Mouse (Mus musculus) lung, embryonic 15.5 days (tissue): ENCODE results near the gene Dtx2. TPM values are rescaled to one million over a fixed set of nuclear protein-coding genes. Genes with fewer than 3 reads are reported as not detected.
"Not testable (repeated sequence)": the region's sequence is repeated elsewhere in the genome, so short reads cannot be mapped to it uniquely, and the experiment has no call there.

Experiments
- ATAC-seq: fragments of 200-750 bp; cut with Nextera tagmentation; 2 replicates; pipeline ENCODE4 v1.8.0; 2017; ENCODE audit warnings: moderate number of reproducible peaks, borderline replicate concordance; ENCODE audit not compliant: low FRiP score, low TSS enrichment; ENCODE audit errors: extremely low read depth
- H3K27ac ChIP-seq: fragments of 300-500 bp; sonication (generic); 2 replicates; pipeline ENCODE4 v1.5.1; 2015; ENCODE audit warnings: moderate library complexity, mild to moderate bottlenecking, inconsistent platforms
- H3K27me3 ChIP-seq: fragments of 300-500 bp; sonication (generic); 2 replicates; pipeline ENCODE4 v1.6.1; 2015; ENCODE audit warnings: inconsistent platforms
- H3K36me3 ChIP-seq: fragments of 300-500 bp; sonication (generic); 2 replicates; pipeline ENCODE4 v1.6.1; 2015; ENCODE audit warnings: inconsistent platforms
- H3K4me1 ChIP-seq: fragments of 300-500 bp; sonication (generic); 2 replicates; pipeline ENCODE4 v1.6.1; 2015; ENCODE audit warnings: inconsistent platforms
- H3K4me2 ChIP-seq: fragments of 300-500 bp; sonication (generic); 2 replicates; pipeline ENCODE4 v1.6.1; 2015; ENCODE audit warnings: inconsistent platforms, mild to moderate bottlenecking, moderate library complexity
- H3K4me3 ChIP-seq: fragments of 300-500 bp; sonication (generic); 2 replicates; pipeline ENCODE4 v1.5.1; 2015; ENCODE audit warnings: mild to moderate bottlenecking, inconsistent platforms
- H3K9ac ChIP-seq: fragments of 300-500 bp; sonication (generic); 2 replicates; pipeline ENCODE4 v1.6.1; 2015; ENCODE audit warnings: inconsistent platforms
- H3K9me3 ChIP-seq: fragments of 300-500 bp; sonication (generic); 2 replicates; pipeline ENCODE4 v1.6.1; 2016; ENCODE audit warnings: inconsistent platforms
- WGBS: fragments of 180-500 bp; shearing (Covaris S2); methylation state at CpG from one replicate; pipeline ENCODE4 v1.1.7; 2015; 5-methylcytosine and 5-hydroxymethylcytosine counted together
- polyA plus RNA-seq: library from polyadenylated mRNA; unstranded; fragments of >200 nt; fragmentation: Nextera tagmentation; extraction: Ambion mirVana; gene quantifications from 2 replicates; pipeline ENCODE4 v1.2.1, GENCODE M21; 2015

The Dtx2 gene
- polyA plus RNA-seq, 1 experiment from 2014 or later, result 23.8 TPM

DNA sequence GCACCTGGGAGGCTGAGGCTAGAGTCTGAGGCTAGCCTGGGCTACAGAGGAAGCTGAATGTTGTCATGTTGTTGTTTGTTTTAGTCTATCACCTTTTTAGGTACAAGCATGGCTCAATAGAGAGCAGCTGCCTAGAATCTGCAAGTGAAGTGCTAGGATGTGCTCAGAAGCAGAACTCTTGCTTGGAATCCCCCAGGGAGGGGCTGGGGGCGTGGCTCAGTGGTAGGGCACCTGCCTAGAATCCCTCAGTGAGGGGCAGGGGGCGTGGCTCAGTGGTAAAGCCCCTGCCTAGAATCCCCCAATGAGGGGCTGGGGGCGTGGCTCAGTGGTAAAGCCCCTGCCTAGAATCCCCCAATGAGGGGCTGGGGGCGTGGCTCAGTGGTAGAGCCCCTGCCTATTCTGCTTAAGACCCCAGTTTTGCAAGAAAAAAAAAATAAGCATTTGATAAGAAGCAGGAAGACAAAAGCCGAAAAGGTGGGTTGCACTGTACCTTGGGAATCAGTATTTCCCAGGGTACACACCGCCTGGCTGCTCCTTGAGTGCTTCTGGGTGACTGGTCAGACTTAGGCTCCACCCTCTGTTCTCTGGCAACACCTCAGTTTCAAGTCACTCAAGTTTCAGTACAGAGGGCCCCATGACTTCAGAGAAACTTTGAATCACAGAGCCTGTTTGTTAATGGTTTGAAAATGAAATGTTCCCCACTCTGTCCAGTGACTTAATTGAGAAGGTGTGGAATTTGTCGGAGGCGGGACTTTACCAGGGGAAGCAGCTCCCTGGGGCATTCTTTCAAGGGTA, 58.5 kb downstream of the Dtx2 start:
- Histone ChIP-seq H3K4me2 (no peak overlapping the region), H3K4me1 (peaks cover 13% of the 10 kb centered on the region), H3K36me3 (no peaks in the 10 kb centered on the region), H3K9ac (no peak overlapping the region), H3K27ac (peak overlapping the region; percentile 61), H3K4me3 (no peak overlapping the region), H3K9me3 (no peaks in the 10 kb centered on the region), H3K27me3 (no peaks in the 10 kb centered on the region)
- WGBS, result 78% methylated on average over 8 of the region's 8 CpGs
- no peak for ATAC-seq

DNA sequence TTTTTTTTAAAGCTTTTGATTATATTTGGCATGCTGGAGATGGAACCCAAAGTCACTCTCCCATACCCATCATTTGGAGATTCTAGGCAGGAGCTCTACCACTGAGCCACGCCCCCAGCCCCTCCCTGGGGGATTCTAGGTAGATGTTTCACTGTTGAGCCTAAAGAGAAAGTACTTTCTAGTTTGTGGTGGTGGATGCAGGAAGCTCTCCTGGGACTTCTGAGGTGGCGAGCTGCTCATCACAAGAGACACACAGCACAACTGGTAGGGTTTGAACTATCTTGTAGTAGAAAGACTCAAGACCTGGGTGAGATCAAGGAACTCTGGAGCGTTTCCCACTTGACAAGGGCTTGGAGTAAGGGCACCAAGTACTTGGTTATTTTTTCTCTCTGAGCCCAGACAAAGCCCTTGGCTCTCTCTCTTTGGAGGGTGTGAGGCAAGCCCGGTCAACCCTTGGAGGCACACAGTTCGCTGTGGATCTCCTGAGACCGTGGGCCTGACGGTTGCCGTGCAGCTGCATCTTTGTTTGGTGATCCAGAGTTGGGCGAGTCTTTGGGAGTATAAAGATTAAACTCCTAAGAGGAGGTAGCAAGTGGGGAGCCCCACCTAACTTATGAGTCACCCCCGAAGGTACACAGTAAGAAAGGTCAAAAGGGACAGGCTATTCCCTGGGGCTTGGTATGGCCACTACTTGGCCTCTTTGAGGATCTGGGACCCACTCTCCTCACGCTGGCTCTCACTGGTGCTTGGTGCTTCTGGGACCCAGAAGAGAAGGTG, 59.9 kb downstream of the Dtx2 start, which contains the start of gene Upk3bl:
Gene Upk3bl (plus strand): TSS at position 192 of the 777 bp plus-strand sequence.
- WGBS, result 81% methylated on average over 11 of the region's 11 CpGs
- peak within 1 kb of the TSS; percentile 61 for H3K27ac ChIP-seq
- H3K4me3 ChIP-seq, result no peak within 1 kb of the TSS
- H3K9ac ChIP-seq, result no peak within 1 kb of the TSS
- H3K9me3 ChIP-seq, result no peaks in the 10 kb centered on the region
- peaks cover 13% of the 10 kb centered on the region for H3K4me1 ChIP-seq
- H3K36me3 ChIP-seq, result no peaks in the 10 kb centered on the region
- no peak within 1 kb of the TSS for H3K4me2 ChIP-seq
- no peak for ATAC-seq
- no peaks in the 10 kb centered on the region; the same call in 1 of the 2 replicates for H3K27me3 ChIP-seq

DNA sequence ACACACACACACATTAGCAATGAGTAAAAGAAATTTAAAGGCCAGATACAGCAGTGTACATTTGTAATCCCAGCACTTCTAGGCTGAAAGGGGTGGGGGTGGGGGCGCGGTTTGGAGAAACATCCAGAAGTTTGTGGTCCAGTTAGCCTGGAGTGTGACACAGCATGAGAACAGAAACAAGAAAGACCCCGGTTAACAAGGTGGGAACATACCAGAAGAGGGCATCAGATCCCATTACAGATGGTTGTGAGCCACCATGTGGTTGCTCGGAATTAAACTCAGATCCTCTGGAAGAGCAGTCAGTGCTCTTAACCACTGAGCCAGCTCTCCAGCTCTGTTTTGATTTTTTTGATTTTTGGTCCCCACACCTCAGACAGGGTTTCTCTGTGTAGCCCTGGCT, 61.5 kb downstream of the Dtx2 start:
- WGBS, result 27% methylated on average over 4 of the region's 4 CpGs
- H3K27me3 ChIP-seq, result no peaks in the 10 kb centered on the region; the same call in 1 of the 2 replicates
- no peaks in the 10 kb centered on the region for H3K9me3 ChIP-seq
- H3K4me3 ChIP-seq, result no peak overlapping the region
- no peak overlapping the region for H3K4me2 ChIP-seq
- no peaks in the 10 kb centered on the region for H3K36me3 ChIP-seq
- H3K27ac ChIP-seq, result no peak overlapping the region
- peaks cover 12% of the 10 kb centered on the region for H3K4me1 ChIP-seq
- ATAC-seq, result no peak
- no peak overlapping the region for H3K9ac ChIP-seq

DNA sequence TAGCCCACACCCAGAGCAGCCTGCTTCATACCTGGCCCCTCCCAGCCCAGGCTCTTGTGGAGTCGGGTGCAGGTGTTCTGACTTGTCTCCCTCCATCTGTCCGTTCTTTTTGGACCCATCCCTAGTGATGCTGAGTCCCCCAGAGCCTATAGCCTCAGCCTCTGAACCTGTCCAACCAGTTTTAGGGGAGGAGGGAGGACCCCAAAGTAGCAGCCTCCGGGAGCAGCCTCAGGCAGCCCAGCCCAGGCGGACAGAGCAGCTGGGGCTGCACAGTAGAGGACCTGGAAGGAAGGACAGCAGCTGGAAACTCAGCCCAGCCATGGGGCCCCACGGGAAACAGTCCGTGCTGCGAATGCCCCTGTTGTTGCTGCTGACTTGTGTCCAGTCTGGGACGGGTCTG, 62.5 kb downstream of the Dtx2 start:
- no peak for ATAC-seq
- Histone ChIP-seq H3K4me2 (no peak overlapping the region), H3K27me3 (peaks cover 4% of the 10 kb centered on the region; the same call in 1 of the 2 replicates), H3K9ac (no peak overlapping the region), H3K4me3 (no peak overlapping the region), H3K4me1 (peaks cover 2% of the 10 kb centered on the region), H3K27ac (no peak overlapping the region), H3K9me3 (no peaks in the 10 kb centered on the region), H3K36me3 (no peaks in the 10 kb centered on the region)
- 15% methylated on average over 8 of the region's 8 CpGs for WGBS

DNA sequence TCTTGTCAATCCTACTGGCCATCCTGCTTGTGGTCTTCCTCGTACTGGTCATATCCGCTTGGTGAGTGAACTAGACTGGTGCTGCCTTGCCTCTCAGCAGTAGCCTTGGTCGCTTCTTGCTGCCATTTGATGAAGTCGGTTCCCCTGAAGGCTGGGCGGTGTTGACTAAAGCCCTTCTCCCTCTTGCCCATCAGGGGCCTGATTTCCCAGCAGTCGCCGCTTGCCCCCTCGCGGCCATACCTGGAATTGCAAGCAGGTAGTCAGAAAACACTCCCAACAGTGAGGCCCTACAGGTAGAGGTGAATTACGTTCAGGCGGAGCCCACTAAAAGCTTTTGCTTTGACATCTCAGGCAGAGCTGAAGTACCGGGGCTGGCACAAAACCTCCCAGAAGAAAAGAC, 67.0 kb downstream of the Dtx2 start:
- WGBS, result 12% methylated on average over 12 of the region's 12 CpGs
- Histone ChIP-seq H3K4me1 (no peaks in the 10 kb centered on the region), H3K27ac (no peak overlapping the region), H3K36me3 (no peaks in the 10 kb centered on the region), H3K4me3 (no peak overlapping the region), H3K9me3 (no peaks in the 10 kb centered on the region), H3K9ac (no peak overlapping the region), H3K4me2 (no peak overlapping the region), H3K27me3 (peaks cover 4% of the 10 kb centered on the region; the same call in 1 of the 2 replicates)
- 0 out of 2 replicates have a peak, but pooled peaks have one; percentile 10 for ATAC-seq

DNA sequence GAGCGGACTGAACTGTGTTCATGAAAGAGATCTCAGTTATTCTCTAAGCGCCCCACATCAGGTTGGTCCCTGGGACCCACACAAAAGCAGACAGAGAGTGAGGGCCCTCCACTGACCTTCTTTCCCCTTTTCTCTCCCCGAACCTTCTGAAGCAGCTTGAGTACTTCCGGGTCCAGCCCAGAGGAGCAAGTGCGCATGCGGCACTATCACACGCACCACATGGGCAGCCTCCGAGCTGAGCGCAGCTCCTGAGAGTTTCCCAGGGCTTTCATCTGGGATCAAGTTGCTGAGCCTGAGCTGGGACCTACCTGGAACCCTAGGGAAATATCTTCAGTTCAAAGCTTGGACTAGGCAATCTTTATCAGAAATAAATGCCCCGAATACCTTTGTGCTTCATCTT, 69.3 kb downstream of the Dtx2 start:
- Histone ChIP-seq H3K4me1 (0 out of 2 replicates have a peak, but pooled peaks cover 2% of the 10 kb centered on the region), H3K4me2 (no peak overlapping the region), H3K27ac (no peak overlapping the region), H3K4me3 (no peak overlapping the region), H3K27me3 (peaks cover 4% of the 10 kb centered on the region; the same call in 1 of the 2 replicates), H3K9me3 (no peaks in the 10 kb centered on the region), H3K9ac (no peak overlapping the region), H3K36me3 (no peaks in the 10 kb centered on the region)
- 85% methylated on average over 10 of the region's 10 CpGs for WGBS
- ATAC-seq, result no peak

DNA sequence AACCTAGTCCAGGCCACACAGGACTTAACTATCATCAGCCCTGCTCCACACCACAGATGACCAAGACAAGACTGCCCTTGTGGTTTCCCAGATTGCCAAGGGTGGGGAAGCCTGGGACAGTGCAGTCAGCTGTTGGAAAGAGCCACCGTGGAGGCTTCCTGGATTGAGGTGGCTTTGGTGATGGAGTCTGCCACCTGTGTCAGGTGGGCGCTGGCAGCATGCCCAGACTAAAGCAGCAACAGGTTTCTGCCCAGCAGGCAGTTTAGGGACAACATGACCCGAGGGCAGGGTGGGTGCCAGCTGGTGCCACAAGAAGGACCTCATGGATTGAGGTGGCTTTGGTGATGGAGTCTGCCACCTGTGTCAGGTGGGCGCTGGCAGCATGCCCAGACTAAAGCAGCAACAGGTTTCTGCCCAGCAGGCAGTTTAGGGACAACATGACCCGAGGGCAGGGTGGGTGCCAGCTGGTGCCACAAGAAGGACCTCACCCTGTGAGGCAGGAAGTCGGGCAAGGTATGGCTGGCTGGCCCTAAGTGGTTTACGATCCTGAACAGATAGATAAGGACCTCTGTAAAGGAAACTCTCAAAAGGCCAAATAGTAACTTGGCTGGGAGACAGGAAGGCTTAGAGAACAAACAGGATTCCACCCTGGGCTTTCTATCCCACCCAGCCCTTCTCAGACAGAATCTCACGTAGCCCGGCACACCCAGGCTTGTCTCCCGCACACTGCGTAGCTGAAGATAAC, 72.0 kb downstream of the Dtx2 start:
- 50% methylated on average over 11 of the region's 11 CpGs for WGBS
- H3K9ac ChIP-seq, ATAC-seq: not testable (repeated sequence)

DNA sequence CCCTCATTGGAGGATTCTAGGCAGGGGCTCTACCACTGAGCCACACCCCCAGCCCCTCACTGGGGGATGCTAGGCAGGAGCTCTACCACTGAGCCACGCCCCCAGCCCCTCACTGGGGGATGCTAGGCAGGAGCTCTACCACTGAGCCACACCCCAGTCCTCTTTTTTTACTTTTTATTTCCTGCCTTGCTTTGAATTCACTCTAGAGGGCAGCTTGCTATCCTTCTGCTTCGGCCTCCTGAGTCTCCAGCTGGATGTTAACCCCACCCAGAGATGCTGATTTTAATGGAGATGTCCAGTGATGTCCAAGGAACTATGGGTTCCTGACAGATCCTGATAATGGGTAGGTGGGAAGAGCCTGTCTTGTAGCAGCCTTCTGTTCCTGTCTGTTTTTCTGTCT, 74.8 kb downstream of the Dtx2 start:
- Histone ChIP-seq H3K4me1 (0 out of 2 replicates have a peak, but pooled peaks cover 2% of the 10 kb centered on the region), H3K9ac (no peak overlapping the region), H3K27ac (no peak overlapping the region), H3K9me3 (no peaks in the 10 kb centered on the region), H3K36me3 (no peaks in the 10 kb centered on the region), H3K4me2 (no peak overlapping the region), H3K27me3 (no peaks in the 10 kb centered on the region), H3K4me3 (no peak overlapping the region)
- no peak for ATAC-seq
- 68% methylated on average over 2 of the region's 2 CpGs for WGBS

More for the DNA sequence above, 72.0 kb downstream of the Dtx2 start:
- not testable (repeated sequence) for H3K27me3 ChIP-seq, H3K36me3 ChIP-seq, H3K4me2 ChIP-seq, H3K4me3 ChIP-seq, H3K27ac ChIP-seq, H3K4me1 ChIP-seq, H3K9me3 ChIP-seq

DNA sequence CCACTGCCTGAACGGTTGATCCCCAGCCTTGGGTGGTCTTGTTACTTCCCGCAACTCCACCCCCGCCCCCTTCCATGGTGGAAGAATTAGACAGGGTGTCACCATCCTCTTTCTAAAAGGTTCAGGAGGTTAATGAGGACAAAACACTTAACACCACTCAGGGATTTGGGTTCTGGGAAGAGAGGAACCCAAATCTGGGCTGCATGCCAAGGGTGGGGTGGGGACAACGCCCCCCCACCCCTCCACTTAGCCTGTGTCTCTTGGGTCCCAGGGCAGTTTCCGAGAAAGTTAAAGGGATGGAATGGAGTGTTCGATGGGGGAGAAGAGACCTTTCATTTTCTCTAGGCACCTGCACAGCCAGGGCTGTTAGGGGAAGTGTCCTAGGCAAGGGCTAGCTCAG, 78.5 kb downstream of the Dtx2 start:
- peaks cover 9% of the 10 kb centered on the region; the same call in 1 of the 2 replicates for H3K4me1 ChIP-seq
- H3K4me3 ChIP-seq, result no peak overlapping the region
- no peaks in the 10 kb centered on the region for H3K27me3 ChIP-seq
- H3K9me3 ChIP-seq, result no peaks in the 10 kb centered on the region
- no peak overlapping the region for H3K27ac ChIP-seq
- no peak for ATAC-seq
- no peak overlapping the region for H3K9ac ChIP-seq
- H3K36me3 ChIP-seq, result no peaks in the 10 kb centered on the region
- WGBS, result 42% methylated on average over 6 of the region's 6 CpGs
- H3K4me2 ChIP-seq, result no peak overlapping the region

DNA sequence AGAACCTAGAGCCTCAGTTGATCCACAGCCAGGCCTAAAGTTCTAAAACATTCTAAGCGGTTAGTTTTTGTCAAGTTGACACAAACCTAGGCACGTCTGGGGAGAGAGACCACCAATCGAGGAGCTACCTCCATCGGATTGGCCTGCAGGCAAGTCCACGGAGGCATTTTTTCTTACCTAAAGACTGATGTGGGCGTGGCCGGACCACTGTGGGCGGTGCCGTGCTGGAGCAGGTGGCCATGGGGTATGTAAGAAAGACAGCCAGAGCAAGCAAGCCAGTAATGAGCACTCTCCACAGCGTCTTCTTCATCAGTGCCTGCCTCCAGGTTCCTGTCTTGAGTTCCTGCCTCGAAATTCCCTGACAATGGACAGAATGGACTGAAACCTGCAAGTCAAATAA, 78.9 kb downstream of the Dtx2 start:
- H3K4me3 ChIP-seq, result no peak overlapping the region
- no peak for ATAC-seq
- H3K9me3 ChIP-seq, result no peaks in the 10 kb centered on the region
- H3K4me1 ChIP-seq, result peaks cover 9% of the 10 kb centered on the region; the same call in 1 of the 2 replicates
- no peak overlapping the region for H3K4me2 ChIP-seq
- H3K9ac ChIP-seq, result no peak overlapping the region
- no peaks in the 10 kb centered on the region for H3K36me3 ChIP-seq
- H3K27me3 ChIP-seq, result no peaks in the 10 kb centered on the region
- no peak overlapping the region for H3K27ac ChIP-seq
- 55% methylated on average over 11 of the region's 11 CpGs for whole genome bisulfite sequencing

DNA sequence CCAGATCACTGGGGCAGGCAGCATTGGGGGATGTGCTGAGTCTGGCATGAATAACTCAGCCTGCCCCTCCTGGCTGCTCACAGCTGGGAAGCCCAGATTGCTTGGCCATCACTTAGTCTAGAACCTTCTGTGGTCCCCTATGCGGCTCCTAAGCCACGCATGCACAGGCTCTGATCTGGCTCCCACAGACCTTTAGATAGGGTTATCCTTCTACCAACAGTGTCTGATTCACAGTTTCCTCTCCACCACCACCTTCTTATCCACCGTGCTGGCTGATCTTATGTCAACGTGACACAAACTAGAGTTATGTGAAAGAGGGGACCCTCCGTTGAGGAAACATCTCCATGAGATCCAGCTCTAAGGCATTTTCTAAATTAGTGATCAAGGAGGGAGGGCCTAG, 80.5 kb downstream of the Dtx2 start:
- no peaks in the 10 kb centered on the region for H3K27me3 ChIP-seq
- WGBS, result 76% methylated on average over 5 of the region's 5 CpGs
- H3K4me2 ChIP-seq, result no peak overlapping the region
- H3K9me3 ChIP-seq, result no peaks in the 10 kb centered on the region
- no peaks in the 10 kb centered on the region for H3K36me3 ChIP-seq
- H3K4me1 ChIP-seq, result peaks cover 9% of the 10 kb centered on the region; the same call in 1 of the 2 replicates
- H3K27ac ChIP-seq, result no peak overlapping the region
- ATAC-seq, result no peak
- H3K9ac ChIP-seq, result no peak overlapping the region
- H3K4me3 ChIP-seq, result no peak overlapping the region
